Mouse (Mus musculus) kidney, embryonic 15.5 days (tissue): ENCODE measurements around the gene St6galnac4. TPM values are rescaled to one million over a fixed set of nuclear protein-coding genes. Genes with fewer than 3 reads are reported as not detected.
A peak's percentile ranks its signal among the peaks of the same experiment; 100 is the strongest.

ENCODE experiments used
- ATAC-seq: fragments of 200-750 bp; cut with Nextera tagmentation; replicated peaks from 2 replicates; pipeline ENCODE4 v1.8.0; 2017; ENCODE audit warnings: moderate TSS enrichment; ENCODE audit not compliant: low FRiP score
- H3K27ac ChIP-seq: fragments of 300-500 bp; sonication (generic); 2 replicates; pipeline ENCODE4 v1.5.1; 2015; ENCODE audit warnings: mild to moderate bottlenecking, inconsistent platforms
- H3K27me3 ChIP-seq: fragments of 300-500 bp; sonication (generic); 2 replicates; pipeline ENCODE4 v1.6.1; 2015; ENCODE audit warnings: inconsistent platforms
- H3K36me3 ChIP-seq: fragments of 300-500 bp; sonication (generic); 2 replicates; pipeline ENCODE4 v1.6.1; 2015; ENCODE audit warnings: inconsistent platforms
- H3K4me1 ChIP-seq: fragments of 300-500 bp; sonication (generic); 2 replicates; pipeline ENCODE4 v1.6.1; 2015; ENCODE audit warnings: inconsistent platforms
- H3K4me2 ChIP-seq: fragments of 300-500 bp; sonication (generic); 2 replicates; pipeline ENCODE4 v1.6.1; 2015; ENCODE audit warnings: moderate library complexity, mild to moderate bottlenecking, inconsistent platforms
- H3K4me3 ChIP-seq: fragments of 300-500 bp; sonication (generic); replicated peaks from 2 replicates; pipeline ENCODE4 v1.5.1; 2015; ENCODE audit warnings: mild to moderate bottlenecking, inconsistent platforms
- H3K9ac ChIP-seq: fragments of 300-500 bp; sonication (generic); 2 replicates; pipeline ENCODE4 v1.6.1; 2015; ENCODE audit warnings: mild to moderate bottlenecking, inconsistent platforms
- H3K9me3 ChIP-seq: fragments of 300-500 bp; sonication (generic); replicated peaks from 2 replicates; pipeline ENCODE4 v1.6.1; 2016; ENCODE audit warnings: inconsistent platforms
- whole genome bisulfite sequencing: fragments of 180-500 bp; shearing (Covaris S2); methylation state at CpG from one replicate; pipeline ENCODE4 v1.1.7; 2015; ENCODE audit warnings: mixed read lengths; 5-methylcytosine and 5-hydroxymethylcytosine counted together
- polyA plus RNA-seq: library from polyadenylated mRNA; unstranded; fragments of >200 nt; fragmentation: Nextera tagmentation; extraction: Ambion mirVana; gene quantifications from 2 replicates; pipeline ENCODE4 v1.2.1, GENCODE M21; 2015

The St6galnac4 gene
- polyA plus RNA-seq, 1 experiment from 2014 or later, result 22.3 TPM

DNA sequence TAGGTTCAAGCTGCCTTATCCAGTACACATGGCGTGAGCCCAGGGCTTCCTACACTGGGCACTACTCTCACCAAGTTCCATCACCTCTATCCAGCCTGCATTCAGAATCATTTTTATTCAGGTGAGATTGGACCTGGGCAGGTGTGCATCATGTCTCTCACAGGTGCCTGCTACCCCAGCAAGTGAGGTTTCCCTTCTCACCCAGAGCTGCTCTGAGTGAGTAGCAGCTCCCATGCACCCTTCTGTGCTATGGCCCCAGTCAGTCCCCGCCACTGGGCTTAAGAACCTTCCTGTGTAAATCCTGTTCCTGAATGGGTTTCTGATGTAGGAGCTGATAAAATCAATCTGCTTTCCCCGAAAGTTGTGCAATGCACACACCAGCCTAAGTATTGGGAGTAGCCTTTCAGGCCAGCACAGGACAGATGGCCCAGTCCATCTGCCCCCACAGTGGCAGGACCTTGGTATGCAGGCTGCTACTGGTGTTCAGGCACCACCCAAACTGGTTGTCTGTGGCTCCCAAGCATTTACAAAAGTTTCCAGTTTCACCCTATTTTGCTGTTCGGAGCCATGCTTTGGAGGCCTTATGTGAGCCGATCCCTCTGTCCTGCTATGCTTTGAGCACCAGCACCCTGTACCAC lies 37.3 kb downstream of the St6galnac4 start:
- ATAC-seq, result no peak
- H3K9me3 ChIP-seq, result no peaks in the 10 kb centered on the region

GRCm38 (mm10) chr2:32625212-32625872 lies 38.4 kb downstream of the St6galnac4 start:
- peaks cover 80% of the 10 kb centered on the region for H3K4me1 ChIP-seq

More for the DNA sequence above, 37.3 kb downstream of the St6galnac4 start:
- Histone ChIP-seq H3K27me3 (no peaks in the 10 kb centered on the region), H3K4me1 (peaks cover 83% of the 10 kb centered on the region), H3K36me3 (no peaks in the 10 kb centered on the region), H3K27ac (peak overlapping the region; percentile 88), H3K4me3 (no peak overlapping the region), H3K9ac (no peak overlapping the region), H3K4me2 (no peak overlapping the region)
- 75% methylated on average over 5 of the region's 5 CpGs for WGBS

GRCm38 (mm10) chr2:32625873-32626694 lies 39.2 kb downstream of the St6galnac4 start:
- peak overlapping the region; percentile 29; the same call in 1 of the 2 replicates for H3K9ac ChIP-seq
- H3K4me1 ChIP-seq, result peaks cover 73% of the 10 kb centered on the region
- ATAC-seq, result peak; percentile 35
- no peaks in the 10 kb centered on the region for H3K9me3 ChIP-seq
- 33% methylated on average over 5 of the region's 5 CpGs for WGBS
- no peaks in the 10 kb centered on the region for H3K36me3 ChIP-seq
- no peaks in the 10 kb centered on the region for H3K27me3 ChIP-seq
- H3K27ac ChIP-seq, result peak overlapping the region; percentile 88
- peak overlapping the region; percentile 30; the same call in 1 of the 2 replicates for H3K4me3 ChIP-seq
- H3K4me2 ChIP-seq, result peak overlapping the region; percentile 57

More at GRCm38 (mm10) chr2:32625212-32625872, 38.4 kb downstream of the St6galnac4 start:
- WGBS, result 4% methylated on average over 13 of the region's 13 CpGs
- Histone ChIP-seq H3K27me3 (no peaks in the 10 kb centered on the region), H3K4me2 (peak overlapping the region; percentile 57), H3K27ac (peak overlapping the region; percentile 88), H3K9me3 (no peaks in the 10 kb centered on the region), H3K36me3 (no peaks in the 10 kb centered on the region), H3K4me3 (peak overlapping the region; percentile 30), H3K9ac (peak overlapping the region; percentile 29; the same call in 1 of the 2 replicates)
- ATAC-seq, result peak; percentile 30

- H3K9ac ChIP-seq, result no peak overlapping the region
- H3K27ac ChIP-seq, result peak overlapping the region; percentile 41; the same call in 1 of the 2 replicates
- H3K4me1 ChIP-seq, result peaks cover 68% of the 10 kb centered on the region
- WGBS, result 63% methylated on average over 20 of the region's 20 CpGs
- no peak overlapping the region for H3K4me2 ChIP-seq
- no peak overlapping the region for H3K4me3 ChIP-seq
- no peaks in the 10 kb centered on the region for H3K27me3 ChIP-seq
- no peak for ATAC-seq
- no peaks in the 10 kb centered on the region for H3K9me3 ChIP-seq
- no peaks in the 10 kb centered on the region for H3K36me3 ChIP-seq
These were observed 40.6 kb downstream of the St6galnac4 start for GRCm38 (mm10) chr2:32627266-32628043.

- Histone ChIP-seq H3K27me3 (no peaks in the 10 kb centered on the region), H3K4me2 (no peak overlapping the region), H3K4me3 (no peak overlapping the region), H3K36me3 (no peaks in the 10 kb centered on the region), H3K27ac (peak overlapping the region; percentile 41; the same call in 1 of the 2 replicates), H3K9ac (no peak overlapping the region), H3K4me1 (peaks cover 69% of the 10 kb centered on the region), H3K9me3 (no peaks in the 10 kb centered on the region)
- ATAC-seq, result no peak
- WGBS, result 77% methylated on average over 4 of the region's 4 CpGs
These were observed 41.2 kb downstream of the St6galnac4 start for GRCm38 (mm10) chr2:32628044-32628550.

GRCm38 (mm10) chr2:32628729-32629128 lies 41.8 kb downstream of the St6galnac4 start:
- H3K27me3 ChIP-seq, result no peaks in the 10 kb centered on the region
- 0 out of 2 replicates have a peak overlapping the region, but pooled peaks have one; percentile 41 for H3K27ac ChIP-seq
- H3K36me3 ChIP-seq, result no peaks in the 10 kb centered on the region
- H3K9ac ChIP-seq, result no peak overlapping the region
- H3K4me1 ChIP-seq, result peaks cover 75% of the 10 kb centered on the region
- no peaks in the 10 kb centered on the region for H3K9me3 ChIP-seq
- H3K4me3 ChIP-seq, result no peak overlapping the region
- ATAC-seq, result no peak
- H3K4me2 ChIP-seq, result 0 out of 2 replicates have a peak overlapping the region, but pooled peaks have one; percentile 3
- WGBS, result 38% methylated on average over 5 of the region's 5 CpGs

GRCm38 (mm10) chr2:32629276-32629976 lies 42.5 kb downstream of the St6galnac4 start:
- H3K36me3 ChIP-seq, result no peaks in the 10 kb centered on the region
- peak; percentile 49; the same call in 1 of the 2 replicates for ATAC-seq
- no peaks in the 10 kb centered on the region for H3K9me3 ChIP-seq
- 0 out of 2 replicates have a peak overlapping the region, but pooled peaks have one; percentile 9 for H3K4me2 ChIP-seq
- H3K9ac ChIP-seq, result no peak overlapping the region
- 44% methylated on average over 9 of the region's 9 CpGs for WGBS
- no peak overlapping the region for H3K4me3 ChIP-seq
- peak overlapping the region; percentile 41; the same call in 1 of the 2 replicates for H3K27ac ChIP-seq
- H3K4me1 ChIP-seq, result peaks cover 76% of the 10 kb centered on the region
- no peaks in the 10 kb centered on the region for H3K27me3 ChIP-seq

- Histone ChIP-seq H3K9me3 (no peaks in the 10 kb centered on the region), H3K4me2 (0 out of 2 replicates have a peak overlapping the region, but pooled peaks have one; percentile 9), H3K36me3 (no peaks in the 10 kb centered on the region), H3K9ac (no peak overlapping the region), H3K4me3 (no peak overlapping the region), H3K27me3 (no peaks in the 10 kb centered on the region), H3K27ac (0 out of 2 replicates have a peak overlapping the region, but pooled peaks have one; percentile 41), H3K4me1 (peaks cover 76% of the 10 kb centered on the region)
- ATAC-seq, result no peak
- WGBS, result 87% methylated on average over 8 of the region's 9 CpGs
These were observed 43.1 kb downstream of the St6galnac4 start for GRCm38 (mm10) chr2:32630036-32630435.

DNA sequence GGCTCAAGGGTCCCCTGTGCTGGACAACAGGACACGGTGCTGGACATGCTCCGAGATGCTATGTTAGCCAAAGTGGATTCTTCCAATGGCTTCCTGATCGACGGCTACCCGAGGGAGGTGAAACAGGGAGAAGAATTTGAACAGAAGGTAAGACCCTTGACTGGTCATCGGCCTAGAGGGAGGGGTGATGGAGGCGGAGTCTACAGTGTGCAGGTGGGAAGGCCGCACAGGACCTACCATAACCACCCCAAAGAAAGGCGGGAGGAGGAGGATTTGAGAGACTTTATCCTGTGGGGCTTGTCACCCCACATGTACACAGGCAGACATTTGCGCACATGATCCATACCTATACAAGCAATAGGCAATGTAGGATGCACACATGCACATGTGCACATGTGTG lies 44.2 kb downstream of the St6galnac4 start:
- ATAC-seq, result no peak
- Histone ChIP-seq H3K27ac (no peak overlapping the region), H3K4me1 (peaks cover 69% of the 10 kb centered on the region), H3K9ac (no peak overlapping the region), H3K4me2 (no peak overlapping the region), H3K9me3 (no peaks in the 10 kb centered on the region), H3K36me3 (no peaks in the 10 kb centered on the region), H3K4me3 (no peak overlapping the region), H3K27me3 (no peaks in the 10 kb centered on the region)
- WGBS, result 80% methylated on average over 10 of the region's 10 CpGs

DNA sequence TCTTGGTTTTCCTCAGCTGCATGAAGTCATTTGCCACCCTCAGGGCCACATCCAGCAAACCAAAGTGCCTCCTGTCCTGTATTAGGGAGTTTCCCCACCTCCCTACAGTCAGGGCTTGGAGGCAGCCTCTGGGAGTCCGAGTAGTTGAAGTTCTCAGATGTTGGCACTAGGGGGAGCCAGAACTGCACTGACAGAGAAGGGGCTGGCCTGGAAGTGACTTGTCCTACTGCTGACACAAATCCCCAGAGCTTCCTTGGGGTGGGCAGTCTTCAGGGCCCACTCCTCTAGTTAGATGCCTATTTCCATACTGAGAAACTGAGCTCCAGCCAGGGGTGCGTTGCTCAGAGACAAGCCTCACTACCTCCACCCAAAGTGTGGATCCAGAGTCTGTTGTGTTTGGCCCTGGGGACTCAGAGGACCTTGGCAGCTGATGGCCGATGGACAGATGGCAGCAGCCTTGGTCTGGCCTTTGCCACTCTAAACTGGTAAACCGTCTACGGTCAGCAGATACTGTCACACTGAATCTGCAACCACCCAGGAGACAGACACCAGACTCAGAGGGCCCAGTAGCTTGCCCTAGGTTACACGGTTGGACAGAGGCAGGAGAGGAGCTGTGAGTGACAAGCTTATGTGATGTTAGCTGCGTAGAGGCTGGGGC lies 45.0 kb downstream of the St6galnac4 start:
- no peaks in the 10 kb centered on the region for H3K9me3 ChIP-seq
- WGBS, result 53% methylated on average over 7 of the region's 7 CpGs
- H3K27ac ChIP-seq, result 0 out of 2 replicates have a peak overlapping the region, but pooled peaks have one; percentile 18

More for the DNA sequence above, 45.0 kb downstream of the St6galnac4 start:
- Histone ChIP-seq H3K9ac (no peak overlapping the region), H3K27me3 (no peaks in the 10 kb centered on the region), H3K36me3 (no peaks in the 10 kb centered on the region), H3K4me3 (no peak overlapping the region), H3K4me1 (peaks cover 66% of the 10 kb centered on the region), H3K4me2 (no peak overlapping the region)
- ATAC-seq, result no peak
